25 mouse cellular contexts compared by ENCODE assay signal in genomic region chr1:172141529-172141928, GRCm38 (mm10). TPM values are rescaled to one million over a fixed set of nuclear protein-coding genes. Genes with fewer than 3 reads are reported as not detected.
A peak's percentile ranks its signal among the peaks of the same experiment; 100 is the strongest.
DNase-seq lines count a peak whose midpoint lies in the region; ATAC-seq and TF ChIP-seq lines count a peak whose summit lies in the region.
"Had no signal": no experiment of that assay in that cellular context is flagged by ENCODE, and none has a peak within 500 bp of the region (broad histone marks: within the 10 kb centered on the region; RNA-seq: fewer than 3 reads in every experiment).

No protein-coding gene starts in this region.

- no peaks in the 10 kb centered on the region for H3K27me3 ChIP-seq in kidney, adult 2 months (replicated peaks; ENCODE audit: control insufficient read depth, insufficient read depth, low read length)
- H3K27me3 ChIP-seq in liver, adult 2 months (ENCODE audit: control insufficient read depth, insufficient read depth, low read length), result no peaks in the 10 kb centered on the region
- H3K27me3 ChIP-seq in liver, embryonic 11.5 days (replicated peaks; ENCODE audit: control insufficient read depth, insufficient read depth, low read length), result no peaks in the 10 kb centered on the region
- H3K27me3 ChIP-seq in intestine, embryonic 15.5 days (replicated peaks), result no peaks in the 10 kb centered on the region
- no peaks in the 10 kb centered on the region for H3K27me3 ChIP-seq in stomach, postnatal 0 days (ENCODE audit: control insufficient read depth, insufficient read depth, low read length)
- H3K27me3 ChIP-seq: embryonic facial prominence, embryonic 15.5 days; hindbrain, embryonic 15.5 days; limb, embryonic 13.5 days; neural tube, embryonic 13.5 days had no signal

- no peak overlapping the region for H3K4me3 ChIP-seq in kidney, adult 2 months (ENCODE audit: insufficient read depth, low read depth, low read length)
- no peak overlapping the region for H3K4me3 ChIP-seq in liver, adult 2 months (ENCODE audit: insufficient read depth, low read depth, low read length)
- no peak overlapping the region for H3K4me3 ChIP-seq in liver, embryonic 11.5 days (ENCODE audit: low read depth, low read length)
- no peak overlapping the region for H3K4me3 ChIP-seq in intestine, embryonic 15.5 days (replicated peaks)
- no peak overlapping the region for H3K4me3 ChIP-seq in stomach, postnatal 0 days (ENCODE audit: low read depth, low read length)
- H3K4me3 ChIP-seq: embryonic facial prominence, embryonic 15.5 days; hindbrain, embryonic 15.5 days; limb, embryonic 13.5 days; midbrain, embryonic 10.5 days; myocyte; neural tube, embryonic 13.5 days had no signal

- no peak overlapping the region for H3K9ac ChIP-seq in liver, adult 2 months (ENCODE audit: low read depth, low read length)
- H3K9ac ChIP-seq in liver, embryonic 11.5 days (ENCODE audit: low read depth, low read length), result no peak overlapping the region
- H3K9ac ChIP-seq in intestine, embryonic 15.5 days, result no peak overlapping the region
- no peak overlapping the region for H3K9ac ChIP-seq in stomach, postnatal 0 days (ENCODE audit: low read length)
- H3K9ac ChIP-seq: embryonic facial prominence, embryonic 15.5 days; hindbrain, embryonic 15.5 days; limb, embryonic 13.5 days; neural tube, embryonic 13.5 days had no signal

- H3K9me3 ChIP-seq in liver, embryonic 11.5 days (ENCODE audit: control insufficient read depth, low read length), result no peaks in the 10 kb centered on the region
- H3K9me3 ChIP-seq in intestine, embryonic 15.5 days, result no peaks in the 10 kb centered on the region
- no peaks in the 10 kb centered on the region for H3K9me3 ChIP-seq in stomach, postnatal 0 days (ENCODE audit: control insufficient read depth, low read length)
- H3K9me3 ChIP-seq: embryonic facial prominence, embryonic 15.5 days; hindbrain, embryonic 15.5 days; limb, embryonic 13.5 days; midbrain, embryonic 10.5 days; neural tube, embryonic 13.5 days had no signal

- no peak overlapping the region for H3K27ac ChIP-seq in kidney, adult 2 months (ENCODE audit: insufficient read depth, low read depth, low read length)
- no peak overlapping the region for H3K27ac ChIP-seq in liver, adult 2 months (replicated peaks; ENCODE audit: insufficient read depth, low read depth, low read length)
- no peak overlapping the region for H3K27ac ChIP-seq in liver, embryonic 11.5 days (ENCODE audit: low read depth, low read length)
- peak overlapping the region; percentile 66 for H3K27ac ChIP-seq in intestine, embryonic 15.5 days
- no peak overlapping the region for H3K27ac ChIP-seq in stomach, postnatal 0 days (replicated peaks)
- H3K27ac ChIP-seq: embryonic facial prominence, embryonic 15.5 days; hindbrain, embryonic 15.5 days; limb, embryonic 13.5 days; midbrain, embryonic 10.5 days; neural tube, embryonic 13.5 days had no signal

- no peak overlapping the region for H3K4me2 ChIP-seq in liver, embryonic 11.5 days
- peak overlapping the region; percentile 31; the same call in 1 of the 2 replicates for H3K4me2 ChIP-seq in intestine, embryonic 15.5 days (replicated peaks)
- no peak overlapping the region for H3K4me2 ChIP-seq in stomach, postnatal 0 days (replicated peaks; ENCODE audit: low read depth)
- H3K4me2 ChIP-seq: embryonic facial prominence, embryonic 15.5 days; heart, embryonic 11.5 days; hindbrain, embryonic 15.5 days; limb, embryonic 13.5 days; neural tube, embryonic 13.5 days had no signal

- DNase-seq in kidney, adult 2 months, result peak; percentile 63
- no peak for DNase-seq in kidney, adult 11 months
- peak; percentile 69 for DNase-seq in liver, adult 2 months (ENCODE audit: extremely low read depth, low read depth, low spot score)
- DNase-seq in liver, embryonic 11.5 days (ENCODE audit: low spot score), result no peak
- peak; percentile 32 for DNase-seq in stomach, postnatal 0 days (ENCODE audit: low spot score)
- DNase-seq in c-Kit-positive CD71-positive TER-119-positive erythroid progenitor cells, embryonic 14.5 days (ENCODE audit: low spot score), result no peak
- DNase-seq: adrenal gland, postnatal 10 days; cerebellum, adult 8-10 months; cerebellum, postnatal 36 days; embryo, embryonic 11 days; gastrocnemius, postnatal 10 days; heart, adult 11 months; lung, adult 18-20 months; lung, postnatal 10 days; thymus, postnatal 14 days had no signal

- H3K79me2 ChIP-seq in liver, adult 2 months (ENCODE audit: control insufficient read depth, insufficient read depth, low read length), result no peaks in the 10 kb centered on the region

- H3K4me1 ChIP-seq in kidney, adult 2 months (ENCODE audit: control insufficient read depth, insufficient read depth, low read length), result no peaks in the 10 kb centered on the region; the same call in 1 of the 2 replicates
- peaks cover 4% of the 10 kb centered on the region for H3K4me1 ChIP-seq in liver, adult 2 months (ENCODE audit: control insufficient read depth, insufficient read depth, low read length)
- no peaks in the 10 kb centered on the region for H3K4me1 ChIP-seq in liver, embryonic 11.5 days (replicated peaks; ENCODE audit: control insufficient read depth, insufficient read depth, low read length)
- no peaks in the 10 kb centered on the region for H3K4me1 ChIP-seq in intestine, embryonic 15.5 days (replicated peaks)
- H3K4me1 ChIP-seq in stomach, postnatal 0 days (replicated peaks; ENCODE audit: control insufficient read depth, insufficient read depth), result no peaks in the 10 kb centered on the region
- H3K4me1 ChIP-seq: hindbrain, embryonic 15.5 days; limb, embryonic 13.5 days; midbrain, embryonic 10.5 days; neural tube, embryonic 13.5 days had no signal

- no peak for ATAC-seq in liver, embryonic 11.5 days (replicated peaks; ENCODE audit: low FRiP score)
- ATAC-seq in intestine, embryonic 15.5 days, result peak; percentile 91
- ATAC-seq in stomach, postnatal 0 days (ENCODE audit: low FRiP score, low TSS enrichment), result no peak
- ATAC-seq: forebrain, embryonic 16.5 days; midbrain, embryonic 16.5 days had no signal

- TF ChIP-seq EP300 in stomach, postnatal 0 days (optimal IDR thresholded peaks at IDR 0.05), result peak; percentile 69

- no peak for TF ChIP-seq POLR2A in kidney, adult 2 months (IDR thresholded peaks at IDR 0.05; ENCODE audit: low read depth, low read length)
- TF ChIP-seq POLR2A in liver, adult 2 months (IDR thresholded peaks at IDR 0.05; ENCODE audit: extremely low read depth, insufficient read depth, low read length), result no peak

- 53% methylated on average over 3 of the region's 3 CpGs for WGBS in kidney, adult 2 months
- 46% methylated on average over 3 of the region's 3 CpGs for WGBS in liver, adult 2 months
- WGBS in liver, embryonic 11.5 days, result 69% methylated on average over 3 of the region's 3 CpGs
- 52% methylated on average over 3 of the region's 3 CpGs for WGBS in intestine, embryonic 15.5 days
- 63% methylated on average over 3 of the region's 3 CpGs for WGBS in stomach, postnatal 0 days

- no peak for TF ChIP-seq CTCF in kidney, adult 2 months (conservative IDR thresholded peaks at IDR 0.05; ENCODE audit: insufficient read depth, insufficient read length, low read depth, low read length)
- no peak for TF ChIP-seq CTCF in liver, adult 2 months (IDR thresholded peaks at IDR 0.05; ENCODE audit: low read depth, low read length)
- TF ChIP-seq CTCF in stomach, postnatal 0 days (IDR thresholded peaks at IDR 0.05; ENCODE audit: low read depth), result no peak

- H3K36me3 ChIP-seq in kidney, adult 2 months (ENCODE audit: control insufficient read depth, insufficient read depth, low read length), result no peaks in the 10 kb centered on the region
- no peaks in the 10 kb centered on the region for H3K36me3 ChIP-seq in liver, adult 2 months (ENCODE audit: control insufficient read depth, insufficient read depth, low read length)
- no peaks in the 10 kb centered on the region for H3K36me3 ChIP-seq in liver, embryonic 11.5 days (ENCODE audit: control insufficient read depth, insufficient read depth, low read length)
- H3K36me3 ChIP-seq in intestine, embryonic 15.5 days, result no peaks in the 10 kb centered on the region
- no peaks in the 10 kb centered on the region for H3K36me3 ChIP-seq in stomach, postnatal 0 days (ENCODE audit: control insufficient read depth, insufficient read depth, low read length)
- H3K36me3 ChIP-seq: embryonic facial prominence, embryonic 15.5 days; hindbrain, embryonic 15.5 days; neural tube, embryonic 13.5 days had no signal

RNA-seq across cellular contexts. Expression of gene Dcaf8, which starts 6.4 kb away (rescaled TPM):
- polyA plus RNA-seq in kidney, adult 2 months (2012; rRNA removed), result 93.4 and 95.1 TPM in 2 replicates
- 92.7 and 95.6 TPM in 2 replicates for total RNA-seq in liver, adult 2 months (2014; rRNA removed)
- polyA plus RNA-seq in liver, adult 2 months (2012; rRNA removed), result 48.5 and 54.1 TPM in 2 replicates
- 89.2 and 102 TPM in 2 replicates for polyA plus RNA-seq in liver, embryonic 11.5 days (2014; fragmentation: Nextera tagmentation; extraction: Ambion mirVana)
- polyA plus RNA-seq in intestine, embryonic 15.5 days (2015; fragmentation: Nextera tagmentation; extraction: Ambion mirVana), result 98.2 and 101 TPM in 2 replicates
- 57.0 and 59.8 TPM in 2 replicates for polyA plus RNA-seq in stomach, postnatal 0 days (2015; fragmentation: Nextera tagmentation; extraction: Ambion mirVana)

RNA-seq across cellular contexts. Expression of gene Pex19, which starts 15.0 kb away (rescaled TPM):
- polyA plus RNA-seq in kidney, adult 2 months (2012; rRNA removed), result 110 and 125 TPM in 2 replicates
- total RNA-seq in liver, adult 2 months (2014; rRNA removed), result 87.3 and 92.5 TPM in 2 replicates
- polyA plus RNA-seq in liver, adult 2 months (2012; rRNA removed), result 99.3 and 113 TPM in 2 replicates
- polyA plus RNA-seq in liver, embryonic 11.5 days (2014; fragmentation: Nextera tagmentation; extraction: Ambion mirVana), result 81.8 and 86.4 TPM in 2 replicates
- polyA plus RNA-seq in intestine, embryonic 15.5 days (2015; fragmentation: Nextera tagmentation; extraction: Ambion mirVana), result 143 and 144 TPM in 2 replicates
- polyA plus RNA-seq in stomach, postnatal 0 days (2015; fragmentation: Nextera tagmentation; extraction: Ambion mirVana), result 82.9 and 92.0 TPM in 2 replicates

RNA-seq across cellular contexts. Expression of gene Ncstn, which starts 58.9 kb away (rescaled TPM):
- polyA plus RNA-seq in kidney, adult 2 months (2012; rRNA removed), result 94.0 and 98.3 TPM in 2 replicates
- 28.9 and 38.8 TPM in 2 replicates for total RNA-seq in liver, adult 2 months (2014; rRNA removed)
- 35.7 and 50.1 TPM in 2 replicates for polyA plus RNA-seq in liver, adult 2 months (2012; rRNA removed)
- polyA plus RNA-seq in liver, embryonic 11.5 days (2014; fragmentation: Nextera tagmentation; extraction: Ambion mirVana), result 75.3 and 76.5 TPM in 2 replicates
- 135 and 136 TPM in 2 replicates for polyA plus RNA-seq in intestine, embryonic 15.5 days (2015; fragmentation: Nextera tagmentation; extraction: Ambion mirVana)
- 79.3 and 84.2 TPM in 2 replicates for polyA plus RNA-seq in stomach, postnatal 0 days (2015; fragmentation: Nextera tagmentation; extraction: Ambion mirVana)

RNA-seq across cellular contexts. Expression of gene Copa, which starts 59.2 kb away (rescaled TPM):
- 60.4 and 74.9 TPM in 2 replicates for polyA plus RNA-seq in kidney, adult 2 months (2012; rRNA removed)
- 108 and 125 TPM in 2 replicates for total RNA-seq in liver, adult 2 months (2014; rRNA removed)
- 25.7 and 31.7 TPM in 2 replicates for polyA plus RNA-seq in liver, adult 2 months (2012; rRNA removed)
- 137 and 153 TPM in 2 replicates for polyA plus RNA-seq in liver, embryonic 11.5 days (2014; fragmentation: Nextera tagmentation; extraction: Ambion mirVana)
- 201 and 203 TPM in 2 replicates for polyA plus RNA-seq in intestine, embryonic 15.5 days (2015; fragmentation: Nextera tagmentation; extraction: Ambion mirVana)
- 89.6 and 90.8 TPM in 2 replicates for polyA plus RNA-seq in stomach, postnatal 0 days (2015; fragmentation: Nextera tagmentation; extraction: Ambion mirVana)

Comparison
In these comparisons a context has a peak if more than half of its experiments do, and no peak if none do; other contexts are left out.
1. DNase-seq: peak in kidney, adult 2 months (single experiment), liver, adult 2 months (single experiment) and stomach, postnatal 0 days (single experiment); none in kidney, adult 11 months (single experiment), liver, embryonic 11.5 days (single experiment) and c-Kit-positive CD71-positive TER-119-positive erythroid progenitor cells, embryonic 14.5 days (single experiment).